Mouse (Mus musculus) neural tube, embryonic 14.5 days (tissue): ENCODE results near the gene Syce2. TPM values are rescaled to one million over a fixed set of nuclear protein-coding genes. Genes with fewer than 3 reads are reported as not detected.
A peak's percentile ranks its signal among the peaks of the same experiment; 100 is the strongest.

Experiments used
- ATAC-seq: fragments of 200-750 bp; cut with Nextera tagmentation; 2 replicates; pipeline ENCODE4 v1.8.0; 2017; ENCODE audit warnings: low read depth, mild to moderate bottlenecking, moderate TSS enrichment, moderate library complexity
- H3K27ac ChIP-seq: fragments of 300-500 bp; sonication (generic); 2 replicates; pipeline ENCODE4 v1.5.1; 2014; ENCODE audit warnings: low read depth, mild to moderate bottlenecking, control low read depth, low read length, moderate library complexity, mixed read lengths
- H3K27me3 ChIP-seq: fragments of 300-500 bp; sonication (generic); 2 replicates; pipeline ENCODE4 v1.6.1; 2014; ENCODE audit warnings: low read length; ENCODE audit not compliant: control insufficient read depth, insufficient read depth
- H3K36me3 ChIP-seq: fragments of 300-500 bp; sonication (generic); 2 replicates; pipeline ENCODE4 v1.6.1; 2014; ENCODE audit warnings: low read length, mixed read lengths; ENCODE audit not compliant: control insufficient read depth, insufficient read depth
- H3K4me1 ChIP-seq: fragments of 300-500 bp; sonication (generic); 2 replicates; pipeline ENCODE4 v1.6.1; 2014; ENCODE audit warnings: low read length; ENCODE audit not compliant: control insufficient read depth, insufficient read depth
- H3K4me2 ChIP-seq: fragments of 300-500 bp; sonication (generic); 2 replicates; pipeline ENCODE4 v1.6.1; 2014; ENCODE audit warnings: mild to moderate bottlenecking, low read depth, low read length, control low read depth
- H3K4me3 ChIP-seq: fragments of 300-500 bp; sonication (generic); 2 replicates; pipeline ENCODE4 v1.5.1; 2014; ENCODE audit warnings: low read depth, low read length, control low read depth, mixed read lengths
- H3K9ac ChIP-seq: fragments of 300-500 bp; sonication (generic); replicated peaks from 2 replicates; pipeline ENCODE4 v1.6.1; 2014; ENCODE audit warnings: low read depth, mild to moderate bottlenecking, control low read depth, low read length, mixed read lengths
- H3K9me3 ChIP-seq: fragments of 300-500 bp; sonication (generic); 2 replicates; pipeline ENCODE4 v1.6.1; 2016; ENCODE audit warnings: low read length; ENCODE audit not compliant: control insufficient read depth
- WGBS: fragments of 180-500 bp; shearing (Covaris S2); extraction: QIAGEN DNeasy Blood & Tissue Kit; methylation state at CpG from one replicate; pipeline ENCODE4 v1.1.7; 2014; 5-methylcytosine and 5-hydroxymethylcytosine counted together
- microRNA-seq: library from miRNA; unstranded; fragments of <30 nt; microRNA quantifications from one replicate; pipeline ENCODE4, GENCODE M21; 2016
- polyA plus RNA-seq: library from polyadenylated mRNA; unstranded; fragments of >200 nt; fragmentation: Nextera tagmentation; extraction: Ambion mirVana; gene quantifications from 2 replicates; pipeline ENCODE4 v1.2.1, GENCODE M21; 2014

The Syce2 gene
- polyA plus RNA-seq, 1 experiment from 2014 or later, result 24.5 TPM

GRCm38 (mm10) chr8:84936041-84936961 is 64.4 kb downstream of the Syce2 start:
- Histone ChIP-seq H3K9ac (peak overlapping the region; percentile 99), H3K4me2 (peak overlapping the region; percentile 97), H3K27ac (peak overlapping the region; percentile 96), H3K4me1 (peaks cover 22% of the 10 kb centered on the region), H3K9me3 (no peaks in the 10 kb centered on the region), H3K27me3 (peaks cover 2% of the 10 kb centered on the region; the same call in 1 of the 2 replicates), H3K4me3 (peak overlapping the region; percentile 98), H3K36me3 (peaks cover 5% of the 10 kb centered on the region; the same call in 1 of the 2 replicates)
- ATAC-seq, result peak; percentile 55
- 11% methylated on average over 23 of the region's 23 CpGs for WGBS

- peaks cover 5% of the 10 kb centered on the region; the same call in 1 of the 2 replicates for H3K36me3 ChIP-seq
- peaks cover 2% of the 10 kb centered on the region; the same call in 1 of the 2 replicates for H3K27me3 ChIP-seq
- H3K9me3 ChIP-seq, result no peaks in the 10 kb centered on the region
- peak within 1 kb of the TSS; percentile 96 for H3K27ac ChIP-seq
- under 1% methylated on average over 40 of the region's 50 CpGs for WGBS
- peak within 1 kb of the TSS; percentile 97 for H3K4me2 ChIP-seq
- H3K4me1 ChIP-seq, result peaks cover 22% of the 10 kb centered on the region
- peak within 1 kb of the TSS; percentile 98 for H3K4me3 ChIP-seq
- H3K9ac ChIP-seq, result peak within 1 kb of the TSS; percentile 99
- ATAC-seq, result peak; percentile 59
These were observed 65.1 kb downstream of the Syce2 start, which contains the start of gene Mast1 for GRCm38 (mm10) chr8:84936962-84937546. Gene Mast1, minus strand, starts transcription at chr8:84937359.

Small RNAs within 50 kb of the gene (microRNA-seq; reads per million reads assigned to microRNA genes)
- not detected for gene Gm24197
- gene Mir7069, result 1.7 reads per million

Other genes with a start within 250 kb of the Syce2 start
- 14.4 and 20.9 TPM in 2 replicates for gene Ier2, start 209.3 kb upstream of the Syce2 start, polyA plus RNA-seq
- gene Trmt1, start 185.8 kb upstream of the Syce2 start, polyA plus RNA-seq, result 59.8 and 70.2 TPM in 2 replicates
- gene Nacc1, start 184.2 kb upstream of the Syce2 start, polyA plus RNA-seq, result 15.3 and 16.6 TPM in 2 replicates
- 1.3 and 3.6 TPM in 2 replicates for gene Lyl1, start 170.7 kb upstream of the Syce2 start, polyA plus RNA-seq
- gene G430095P16Rik, start 149.1 kb upstream of the Syce2 start, polyA plus RNA-seq, result 0.76 and 1.8 TPM in 2 replicates
- 68.2 and 91.5 TPM in 2 replicates for gene Nfix, start 71.8 kb upstream of the Syce2 start, polyA plus RNA-seq
- 12.3 and 16.9 TPM in 2 replicates for gene Dand5, start 49.3 kb upstream of the Syce2 start, polyA plus RNA-seq
- 33.1 and 39.8 TPM in 2 replicates for gene Gadd45gip1, start 40.6 kb upstream of the Syce2 start, polyA plus RNA-seq
- gene Rad23a, start 31.4 kb upstream of the Syce2 start, polyA plus RNA-seq, result 69.4 and 78.1 TPM in 2 replicates
- gene Calr, start 25.2 kb upstream of the Syce2 start, polyA plus RNA-seq, result 615 and 623 TPM in 2 replicates
- gene Farsa, start 15.1 kb upstream of the Syce2 start, polyA plus RNA-seq, result 90.9 and 98.2 TPM in 2 replicates
- 33.5 and 34.2 TPM in 2 replicates for gene Gcdh, start 21.8 kb downstream of the Syce2 start, polyA plus RNA-seq
- gene Klf1, start 29.8 kb downstream of the Syce2 start, polyA plus RNA-seq, result 0.44 and 0.80 TPM in 2 replicates
- gene Dnase2a, start 36.4 kb downstream of the Syce2 start, polyA plus RNA-seq, result 5.0 and 5.3 TPM in 2 replicates
- 75.6 and 79.8 TPM in 2 replicates for gene Mast1, start 65.2 kb downstream of the Syce2 start, polyA plus RNA-seq
- gene Rtbdn, start 74.9 kb downstream of the Syce2 start, polyA plus RNA-seq, result 1.3 and 3.5 TPM in 2 replicates
- gene Gm49661, start 97.3 kb downstream of the Syce2 start, polyA plus RNA-seq, result not detected in 2 replicates
- gene Prdx2, start 97.5 kb downstream of the Syce2 start, polyA plus RNA-seq, result 1,214 and 1,252 TPM in 2 replicates
- 45.7 and 48.0 TPM in 2 replicates for gene Rnaseh2a, start 97.7 kb downstream of the Syce2 start, polyA plus RNA-seq
- 5.4 and 8.4 TPM in 2 replicates for gene Junb, start 106.6 kb downstream of the Syce2 start, polyA plus RNA-seq
- 25.5 and 31.2 TPM in 2 replicates for gene Hook2, start 118.5 kb downstream of the Syce2 start, polyA plus RNA-seq
- 0.12 TPM in 1 of 2 replicates, not detected in the other for gene Best2, start 142.4 kb downstream of the Syce2 start, polyA plus RNA-seq
- gene Asna1, start 153.2 kb downstream of the Syce2 start, polyA plus RNA-seq, result 119 and 128 TPM in 2 replicates
- gene Trir, start 154.7 kb downstream of the Syce2 start, polyA plus RNA-seq, result 153 and 161 TPM in 2 replicates
- gene Tnpo2, start 164.8 kb downstream of the Syce2 start, polyA plus RNA-seq, result 30.8 and 45.8 TPM in 2 replicates
- gene Fbxw9, start 187.9 kb downstream of the Syce2 start, polyA plus RNA-seq, result 57.0 and 66.3 TPM in 2 replicates
- gene Gm5741, start 195.9 kb downstream of the Syce2 start, polyA plus RNA-seq, result 1.4 TPM in 1 of 2 replicates, not detected in the other
- 115 and 123 TPM in 2 replicates for gene Dhps, start 199.6 kb downstream of the Syce2 start, polyA plus RNA-seq
- gene Wdr83os, start 208.6 kb downstream of the Syce2 start, polyA plus RNA-seq, result 120 and 134 TPM in 2 replicates
- gene Wdr83, start 209.2 kb downstream of the Syce2 start, polyA plus RNA-seq, result 47.2 and 47.9 TPM in 2 replicates
- 15.4 and 20.9 TPM in 2 replicates for gene Man2b1, start 211.2 kb downstream of the Syce2 start, polyA plus RNA-seq